Mouse (Mus musculus) cortical plate, adult 2 months (tissue): ENCODE results near the gene Haus8.

ENCODE experiments used
- CTCF ChIP-seq: fragments of 200-500 bp; IDR thresholded peaks from 2 replicates; pipeline ENCODE4 v1.5.1; 2011; ENCODE audit warnings: mild to moderate bottlenecking, control low read depth, low read length; ENCODE audit not compliant: insufficient read depth; ENCODE audit errors: extremely low read depth
- POLR2A ChIP-seq: fragments of 200-500 bp; IDR thresholded peaks from 2 replicates; pipeline ENCODE4 v1.6.1; 2011; ENCODE audit warnings: mild to moderate bottlenecking, low read length, control low read depth; ENCODE audit not compliant: insufficient read depth; ENCODE audit errors: extremely low read depth

GRCm38 (mm10) chr8:71290211-71290610 is 17.5 kb upstream of the Haus8 start:
- no peak for TF ChIP-seq CTCF
- TF ChIP-seq POLR2A = no peak
